Mouse (Mus musculus) heart, postnatal 0 days (tissue): Measurements from ENCODE around the gene Tspan33.

Experiments
- CTCF ChIP-seq: IDR thresholded peaks from 2 replicates; pipeline ENCODE4 v1.5.1; 2016; ENCODE audit warnings: antibody characterized with exemption, control low read depth, low read depth
- EP300 ChIP-seq: IDR thresholded peaks from 2 replicates; pipeline ENCODE4 v1.6.1; 2016; ENCODE audit warnings: antibody characterized with exemption, low read depth

DNA sequence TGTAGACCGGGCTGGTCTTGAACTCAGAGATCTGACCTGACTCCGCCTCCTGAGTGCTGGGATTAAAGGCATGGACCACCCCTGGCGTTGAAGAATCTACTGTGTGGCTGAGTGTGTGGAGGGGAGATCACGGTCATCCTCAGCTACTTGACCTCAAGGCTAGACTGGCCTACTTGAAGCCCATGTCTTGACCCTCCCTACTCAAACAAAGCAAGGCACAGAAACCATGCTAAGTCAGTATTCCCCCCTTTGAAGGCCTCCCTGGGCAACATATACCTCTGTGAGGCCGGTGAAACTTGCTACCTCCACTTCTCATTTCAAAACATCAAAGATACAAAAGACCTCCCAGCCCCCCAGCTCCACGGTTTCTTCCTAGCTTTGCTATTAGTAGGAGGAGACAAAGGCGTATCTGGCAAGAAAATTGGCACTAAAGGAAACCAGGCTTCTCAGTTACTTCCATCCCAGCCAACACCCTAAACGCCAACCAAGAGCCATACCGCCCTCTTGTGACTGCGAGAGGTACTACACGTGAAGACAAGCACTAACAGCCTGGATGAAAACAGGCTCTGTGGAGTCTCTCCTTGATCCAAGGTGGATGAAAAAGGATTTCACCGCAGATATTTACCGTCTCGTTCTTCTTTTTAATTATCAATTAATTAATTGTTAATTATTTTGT lies 44.4 kb upstream of the Tspan33 start:
- TF ChIP-seq CTCF (peak; percentile 99), EP300 (no peak)
